Mouse (Mus musculus): Measurements from ENCODE around the gene Dcaf15.

The Dcaf15 gene

DNA sequence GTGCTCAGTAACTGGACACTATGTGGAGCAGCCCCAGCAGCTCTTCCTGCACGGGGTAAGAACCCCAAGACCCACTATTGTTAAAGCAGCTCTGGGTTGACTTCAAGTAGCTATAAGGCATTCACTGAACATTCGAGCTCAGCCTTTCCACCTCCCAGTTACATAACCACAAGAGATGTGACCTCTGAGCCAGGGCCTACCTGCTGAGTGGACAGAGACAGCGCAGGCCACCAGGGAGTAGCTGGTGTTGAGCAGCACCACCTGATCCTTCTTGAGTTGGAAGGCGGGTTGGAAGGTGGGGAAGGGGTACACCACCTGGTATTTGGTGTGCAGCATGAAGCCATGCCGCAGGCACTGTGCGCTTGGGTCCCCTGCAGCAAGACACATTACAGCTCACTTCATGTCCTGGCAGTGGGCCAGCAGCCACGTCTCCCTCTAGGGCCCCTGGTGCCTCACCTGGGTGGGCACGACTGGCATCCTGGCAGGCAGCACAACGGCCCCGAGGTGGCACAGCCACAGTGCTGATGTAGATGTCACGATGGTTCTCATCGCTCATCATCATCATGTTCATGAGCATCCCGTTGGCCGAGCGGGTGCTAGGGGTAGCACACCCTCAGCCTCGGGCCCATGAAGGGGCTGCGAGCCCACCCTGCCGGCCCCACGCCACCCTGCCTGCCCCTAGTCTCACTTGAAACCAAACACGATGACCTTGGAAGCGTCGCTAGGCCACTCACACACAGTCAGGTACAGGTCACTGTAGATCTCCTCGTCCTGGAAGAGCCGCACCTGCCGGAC, 2.9 kb downstream of the Dcaf15 start:
- DNase-seq (ENCODE audit: low spot score in 2 of 2): no peak

DNA sequence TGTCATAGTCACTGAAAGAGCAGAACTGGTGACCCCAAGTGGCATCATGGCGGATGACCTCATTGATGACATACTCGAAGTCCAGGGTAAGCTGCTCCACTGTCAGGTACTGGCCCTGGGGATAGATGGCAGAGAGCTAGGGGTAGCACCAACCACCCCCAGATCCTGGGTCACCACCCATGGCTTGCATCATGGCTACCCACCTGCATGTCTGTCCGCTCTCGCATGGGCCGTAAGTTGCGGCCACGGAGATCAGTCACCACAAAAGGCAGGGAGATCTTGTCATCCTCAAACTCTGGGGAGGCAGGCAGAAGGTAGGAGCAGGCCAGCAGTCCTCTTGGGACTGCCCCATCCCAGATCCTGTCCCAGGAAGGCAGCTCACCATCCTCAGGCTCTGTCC, 6.2 kb downstream of the Dcaf15 start:
- no peak for DNase-seq (ENCODE audit: low spot score in 2 of 2)

DNA sequence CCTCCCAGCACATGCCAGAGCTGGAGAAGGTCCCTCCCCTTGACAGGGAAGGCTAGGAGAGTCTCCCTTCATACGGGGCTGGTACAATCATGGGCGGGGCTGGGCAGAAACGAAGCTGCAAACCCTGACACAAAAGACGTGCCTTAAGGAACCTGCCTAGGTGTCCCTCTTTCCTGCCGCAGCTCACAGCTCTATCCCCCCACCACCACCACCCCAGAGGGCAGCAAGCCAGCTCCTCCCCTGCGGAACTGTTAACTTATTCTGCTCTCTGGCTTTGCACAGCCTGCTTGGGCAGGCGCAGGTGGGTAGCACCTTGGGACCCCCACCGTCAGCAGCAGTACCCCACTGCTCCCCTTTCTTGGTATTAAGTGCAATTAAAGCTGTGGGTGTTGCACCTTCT, 8.5 kb downstream of the Dcaf15 start:
- no peak for DNase-seq (ENCODE audit: low spot score in 2 of 2)

DNA sequence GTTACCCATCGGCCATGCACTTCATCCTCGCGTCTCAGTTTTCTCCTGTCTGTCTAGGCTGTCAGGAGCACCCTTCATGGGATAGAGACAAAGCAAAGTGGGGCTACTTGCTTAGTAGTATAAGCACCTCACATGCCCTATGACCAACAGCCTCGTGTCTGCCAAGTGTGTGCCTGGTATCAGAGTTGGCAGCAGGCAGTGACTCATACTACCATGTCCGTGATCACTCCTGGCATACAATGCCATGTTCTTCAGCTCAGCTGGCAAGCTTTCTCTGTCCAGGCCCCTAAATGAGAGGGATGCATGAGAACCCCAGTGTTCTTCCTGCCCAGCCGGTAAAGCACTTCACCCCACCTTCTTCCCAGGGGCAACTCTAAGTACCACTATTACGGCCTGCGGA, 14.0 kb downstream of the Dcaf15 start:
- DNase-seq (ENCODE audit: low spot score in 2 of 2): no peak

DNA sequence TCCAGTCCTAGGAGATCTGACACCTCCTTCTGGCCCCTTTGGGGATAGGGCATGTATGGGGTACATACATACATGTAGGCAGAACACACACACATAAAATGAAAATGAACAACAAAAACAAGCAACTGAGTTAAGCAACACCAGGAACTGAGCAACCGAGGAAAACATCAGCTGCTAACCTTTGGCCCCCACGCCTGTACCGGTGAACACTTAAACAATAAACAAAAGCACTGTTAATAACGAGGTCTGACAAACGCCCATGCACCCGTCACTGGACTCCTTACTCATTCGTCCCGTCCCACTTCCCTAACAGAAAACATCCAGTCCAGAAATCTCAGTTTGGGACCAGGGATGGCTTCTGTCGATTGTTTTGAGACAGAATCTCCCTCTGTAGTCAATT, 15.3 kb downstream of the Dcaf15 start:
- DNase-seq (ENCODE audit: low spot score in 2 of 2): no peak

DNA sequence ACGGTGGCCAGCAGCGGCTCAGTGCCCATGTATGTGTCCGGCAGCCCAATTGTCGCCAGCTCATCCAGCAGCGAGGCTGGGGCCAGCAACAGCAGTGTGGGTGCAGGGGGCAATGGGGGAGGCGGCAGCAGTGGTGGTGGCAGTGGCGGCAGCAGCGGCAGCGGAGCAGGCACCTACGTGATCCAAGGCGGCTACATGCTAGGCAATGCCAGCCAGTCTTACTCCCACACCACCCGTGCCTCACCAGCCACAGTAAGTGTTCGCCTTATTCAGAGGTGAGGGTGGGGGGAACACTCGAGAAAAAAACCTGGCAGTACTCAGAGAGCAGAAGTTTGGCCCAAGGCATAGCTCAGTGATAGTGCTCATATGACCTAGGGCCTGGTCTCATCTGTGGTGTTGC, 16.7 kb downstream of the Dcaf15 start:
- DNase-seq (ENCODE audit: low spot score in 2 of 2): no peak

DNA sequence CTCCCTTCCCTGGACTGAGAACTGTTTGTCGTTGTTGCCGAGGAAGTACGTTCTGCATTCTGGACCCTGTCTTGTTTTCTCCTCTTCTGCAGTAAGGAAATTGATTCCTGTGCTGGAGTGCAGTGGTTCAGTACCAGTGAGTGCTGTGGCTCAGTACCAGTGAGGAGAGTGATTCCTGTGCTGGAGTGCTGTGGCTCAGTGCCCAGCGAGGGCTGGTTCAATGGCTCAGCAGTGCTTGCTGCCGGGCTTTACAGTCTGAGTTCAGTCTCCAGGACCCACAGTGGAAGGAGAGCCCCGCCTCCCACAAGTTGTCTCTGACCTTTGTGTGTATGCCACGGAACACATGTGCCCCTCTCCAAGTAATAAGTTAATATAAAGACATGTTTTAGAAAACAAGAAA, 17.4 kb downstream of the Dcaf15 start:
- DNase-seq (ENCODE audit: low spot score in 2 of 2): no peak

DNA sequence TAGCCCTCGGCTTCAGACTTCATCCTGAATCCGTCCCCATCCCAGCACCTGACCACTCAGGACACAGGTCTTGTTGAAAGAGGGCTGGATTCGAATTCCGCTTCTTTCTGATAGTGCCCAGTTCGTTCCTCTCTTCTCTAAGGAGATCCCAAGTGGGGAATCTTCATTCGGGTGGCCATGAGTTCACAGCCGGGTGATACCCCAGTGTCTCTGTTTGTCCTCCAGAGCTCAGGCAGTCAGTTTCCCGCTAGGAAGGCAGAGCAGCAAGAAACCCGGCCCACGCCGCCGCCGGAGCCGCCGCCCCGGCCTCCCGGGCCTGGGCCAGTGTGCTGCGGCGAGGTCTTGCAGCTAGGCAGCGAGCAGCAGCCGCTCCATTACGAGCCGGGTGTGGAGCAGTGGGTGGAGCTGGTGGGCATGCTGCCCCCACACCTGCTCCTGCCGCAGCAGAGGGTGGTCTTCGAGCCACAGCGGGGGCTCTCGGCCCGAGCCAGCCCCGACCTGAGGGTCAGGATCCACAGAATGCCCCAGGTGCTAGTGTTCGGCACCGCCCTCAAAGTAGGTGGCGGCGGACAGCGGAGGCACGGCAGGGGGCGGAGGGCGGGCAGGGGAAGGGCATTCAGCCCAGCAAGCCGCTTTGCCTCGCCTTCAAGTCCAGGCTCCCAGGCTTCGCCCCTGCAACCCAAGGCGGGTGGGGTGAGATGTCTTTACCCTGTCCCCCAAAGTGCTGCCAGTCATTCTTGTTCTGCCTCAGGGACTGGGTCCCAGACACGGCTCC, 20.0 kb downstream of the Dcaf15 start:
- DNase-seq (ENCODE audit: low spot score in 2 of 2): no peak

DNA sequence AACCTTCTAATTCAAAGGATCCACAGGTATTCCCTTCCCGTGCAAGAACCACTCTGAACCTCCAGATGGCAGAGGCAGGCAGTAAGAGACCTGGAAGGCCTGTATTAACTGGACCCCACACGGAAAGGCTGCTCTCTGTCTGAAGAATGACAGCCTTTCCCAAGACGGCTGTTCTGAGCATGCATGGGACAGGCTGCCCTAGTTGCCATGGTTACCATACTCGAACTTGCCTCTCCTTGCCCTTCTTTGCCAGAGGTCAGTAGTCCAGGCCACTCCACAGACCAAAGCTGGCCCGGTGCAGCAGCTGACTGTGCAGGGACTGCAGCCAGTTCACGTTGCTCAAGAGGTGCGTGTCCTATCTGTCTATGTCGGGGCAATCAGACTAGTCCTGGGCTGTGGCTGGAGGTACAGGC, 20.7 kb downstream of the Dcaf15 start:
- no peak for DNase-seq (ENCODE audit: low spot score in 2 of 2)

DNA sequence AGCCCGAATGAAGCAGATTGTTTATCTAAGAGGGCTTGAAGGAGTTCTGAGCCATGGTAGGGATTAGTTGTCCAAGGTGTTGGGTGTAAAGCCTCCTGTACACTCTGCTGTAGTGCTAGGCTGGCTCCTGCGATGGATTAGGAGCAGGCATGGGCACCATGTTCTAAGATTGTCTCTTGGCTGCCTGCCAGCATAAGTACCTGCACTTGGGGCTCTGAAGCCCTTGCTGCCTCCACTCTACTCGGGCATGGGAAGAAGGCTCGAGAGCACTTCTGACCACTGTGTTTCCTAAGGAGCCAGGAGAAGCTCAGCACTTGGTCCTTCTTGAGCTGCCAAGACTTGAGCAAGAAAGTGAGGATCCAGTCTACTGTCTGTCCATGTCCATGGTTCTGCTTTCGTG, 25.4 kb downstream of the Dcaf15 start:
- no peak for DNase-seq (ENCODE audit: low spot score in 2 of 2)

DNA sequence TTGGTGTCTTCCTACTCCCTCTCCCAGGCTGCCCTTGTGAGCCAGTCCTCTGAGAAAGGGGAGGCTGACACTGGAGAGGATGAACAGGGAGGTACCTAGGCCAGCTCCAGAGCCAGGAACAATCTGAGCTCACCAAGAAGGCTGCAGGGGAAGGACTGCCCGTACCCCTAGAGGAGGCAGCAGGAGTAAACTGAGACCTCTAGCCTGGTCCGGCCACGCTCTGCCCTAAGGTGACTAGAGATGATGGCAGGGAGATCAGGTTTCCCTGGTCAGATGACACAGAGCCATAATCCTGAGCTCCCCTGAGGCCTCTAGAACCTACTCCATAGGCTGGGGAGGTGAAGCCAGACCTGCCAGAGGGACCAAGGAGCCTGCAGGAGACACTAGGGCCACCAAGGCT, 27.7 kb downstream of the Dcaf15 start:
- DNase-seq (ENCODE audit: low spot score in 2 of 2): no peak

DNA sequence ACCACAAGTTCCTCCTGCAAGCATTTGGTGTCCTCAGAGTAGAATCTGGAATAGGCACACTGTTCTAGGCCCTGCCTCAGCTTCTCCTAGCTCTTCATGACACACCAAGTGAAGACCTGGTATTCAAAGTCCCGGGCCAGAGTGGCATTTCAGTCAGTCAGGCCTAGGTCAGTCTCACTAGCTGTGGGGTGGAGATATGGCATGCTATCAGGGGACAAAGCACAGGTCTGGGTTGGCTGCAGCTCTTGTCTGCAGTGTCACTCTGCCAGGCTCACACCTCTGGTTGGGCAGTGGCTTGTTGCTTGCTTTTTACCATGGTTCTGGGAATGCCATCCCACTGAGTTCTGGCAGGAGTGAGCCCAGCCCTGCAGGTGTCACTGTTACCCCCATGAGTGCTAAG, 28.2 kb downstream of the Dcaf15 start:
- DNase-seq (ENCODE audit: low spot score in 2 of 2): no peak

DNA sequence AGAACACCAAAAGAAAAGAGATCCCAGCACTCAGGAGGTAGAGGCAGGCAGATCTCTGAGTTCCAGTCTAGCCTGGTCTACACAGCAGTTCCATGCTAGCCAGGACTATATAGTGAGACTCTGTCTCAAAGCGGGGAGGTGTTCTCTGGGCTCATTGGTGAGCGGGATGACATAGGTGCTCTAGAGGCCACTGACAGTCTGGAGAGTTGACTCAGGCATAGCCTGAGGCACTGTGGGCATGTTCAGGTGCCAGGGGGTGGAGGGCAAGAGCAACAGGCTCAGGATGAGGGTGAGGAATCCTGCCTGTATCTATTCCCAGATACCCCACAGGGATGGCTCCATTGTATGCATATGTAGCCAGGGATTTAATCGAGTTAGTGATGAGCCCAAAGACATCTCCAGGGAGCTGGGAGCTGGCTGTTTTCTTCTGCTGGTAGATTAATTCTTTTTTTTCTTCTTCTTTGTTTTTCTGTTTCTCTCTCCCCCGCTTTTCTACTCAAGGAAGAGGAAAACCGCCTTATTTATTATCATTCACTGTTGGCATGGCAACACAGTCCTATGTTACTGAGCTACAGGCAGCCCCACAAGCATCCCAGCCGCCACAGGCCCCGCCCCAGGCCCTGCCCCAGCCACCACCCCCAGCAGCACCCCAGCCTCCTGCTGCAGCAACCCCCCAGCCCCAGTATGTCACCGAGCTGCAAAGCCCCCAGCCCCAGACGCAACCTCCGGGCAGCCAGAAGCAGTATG, 31.2 kb downstream of the Dcaf15 start:
- DNase-seq (ENCODE audit: low spot score in 2 of 2): no peak

DNA sequence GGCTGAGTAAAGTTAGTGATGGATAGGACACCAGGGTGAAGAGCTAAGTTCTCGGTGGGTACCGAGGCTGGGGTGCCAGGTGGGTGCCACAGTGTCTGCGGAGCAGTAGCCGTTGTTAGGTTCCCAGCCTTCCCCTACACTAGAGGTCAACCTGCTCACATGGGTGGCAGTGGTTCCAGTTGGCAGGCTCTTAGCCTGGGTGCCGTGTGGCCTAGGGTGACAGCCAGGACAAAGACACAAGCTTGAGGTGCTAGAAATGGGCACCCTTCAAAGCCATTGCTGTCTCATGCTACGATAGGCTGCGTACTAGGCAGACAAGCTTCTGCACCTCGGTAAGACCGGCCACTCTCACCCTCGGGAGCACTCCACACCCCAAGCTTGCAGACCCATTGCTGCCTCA, 32.2 kb downstream of the Dcaf15 start:
- no peak for DNase-seq (ENCODE audit: low spot score in 2 of 2)

DNA sequence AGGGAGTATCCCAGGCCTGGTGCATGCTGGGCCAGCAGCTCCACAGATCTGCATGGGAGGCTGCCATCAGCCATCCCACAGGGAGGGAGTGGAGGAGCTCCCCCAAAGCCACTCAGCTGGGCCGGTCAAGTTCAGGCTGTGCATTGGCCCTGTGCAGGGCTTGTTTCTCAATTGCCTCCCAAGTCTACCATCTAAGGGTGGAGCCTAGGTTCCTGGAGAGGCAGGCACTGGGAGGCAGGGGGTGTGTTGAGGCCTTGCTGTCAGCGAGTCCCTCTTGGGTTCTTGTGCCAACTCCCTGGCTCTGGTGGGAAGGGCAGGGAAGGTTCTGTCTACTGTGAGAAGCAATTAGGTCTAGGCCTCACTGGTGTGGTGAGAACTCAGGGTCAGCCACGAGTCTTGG, 32.6 kb downstream of the Dcaf15 start:
- no peak for DNase-seq (ENCODE audit: low spot score in 2 of 2)

DNA sequence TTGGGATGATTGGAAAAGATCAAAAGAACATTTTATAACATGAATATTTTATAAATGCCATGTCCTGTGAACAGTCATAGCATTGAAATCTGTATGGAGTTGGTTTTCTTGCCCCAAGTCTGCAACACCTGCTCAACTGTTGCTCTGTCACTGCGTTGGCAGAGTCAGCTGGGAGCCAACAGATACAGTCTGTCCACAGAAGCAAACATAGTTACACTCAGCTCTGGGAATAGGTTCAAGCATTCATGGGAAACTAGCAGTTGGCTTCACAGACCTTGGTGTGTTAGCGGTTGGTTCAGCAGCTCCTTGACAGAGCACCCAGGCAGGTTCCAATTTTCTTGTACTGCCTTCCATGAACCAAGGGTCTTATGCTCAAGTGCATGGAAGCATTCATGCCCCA, 33.9 kb downstream of the Dcaf15 start:
- no peak for DNase-seq (ENCODE audit: low spot score in 2 of 2)

DNA sequence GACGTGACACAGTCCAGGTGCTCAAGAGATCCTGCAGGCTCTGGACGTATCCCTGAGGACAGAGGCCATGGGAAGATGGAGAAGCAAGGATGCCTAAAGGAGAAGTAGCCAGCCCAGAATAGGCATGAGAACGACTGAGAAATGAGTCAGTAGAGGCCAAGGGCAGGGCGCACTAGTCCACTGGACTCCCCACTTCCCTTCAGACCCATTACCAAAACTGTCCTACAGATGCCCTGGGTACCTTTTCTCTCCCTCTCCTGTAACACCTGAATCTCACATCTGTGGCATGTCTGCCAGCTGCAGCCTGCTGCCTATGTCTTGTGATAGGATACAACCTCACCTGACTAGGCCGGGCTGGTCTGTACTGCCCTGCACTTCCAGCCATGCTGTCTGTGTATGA, 34.3 kb downstream of the Dcaf15 start:
- DNase-seq (ENCODE audit: low spot score in 2 of 2): no peak

DNA sequence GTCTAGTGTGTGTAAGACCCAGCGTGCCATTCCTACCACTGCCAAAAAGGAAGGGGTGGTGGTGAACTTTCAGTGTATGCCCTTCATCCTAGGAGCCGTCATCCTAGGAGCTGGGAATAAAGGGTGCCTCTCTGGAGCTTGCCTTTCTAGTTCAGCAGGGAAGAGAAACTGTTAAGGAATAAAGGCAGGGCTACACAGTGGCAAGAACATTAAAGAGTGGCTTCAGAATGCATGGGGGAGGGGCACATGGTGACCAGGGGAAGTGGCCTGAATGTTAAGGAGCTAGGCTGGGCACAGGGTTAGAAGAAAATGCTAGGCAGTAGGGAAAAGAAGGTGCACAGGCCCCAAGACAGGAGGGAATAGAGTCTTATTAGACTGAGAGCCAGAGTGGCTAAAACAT, 34.8 kb downstream of the Dcaf15 start:
- no peak for DNase-seq (ENCODE audit: low spot score in 2 of 2)

DNA sequence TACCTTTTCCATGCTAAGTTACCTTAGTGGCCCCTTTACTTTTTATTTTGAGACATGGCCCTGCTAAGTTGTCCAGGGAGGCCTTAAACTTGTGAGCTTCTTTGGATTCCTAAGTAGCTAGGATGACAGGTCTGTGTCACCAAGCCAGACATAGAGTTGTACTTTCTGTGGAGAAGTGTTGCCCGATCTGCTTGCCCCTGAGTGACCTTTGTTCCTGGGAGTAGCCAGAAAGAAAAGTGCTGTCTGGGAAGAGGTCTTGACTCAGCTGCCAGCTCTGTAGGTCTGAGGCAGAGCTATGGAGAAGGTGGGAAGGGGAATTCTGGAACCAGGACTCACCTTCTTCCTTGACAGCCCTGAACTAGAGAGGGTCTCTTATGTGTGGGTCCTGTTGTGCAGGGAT, 35.4 kb downstream of the Dcaf15 start:
- no peak for DNase-seq (ENCODE audit: low spot score in 2 of 2)

DNA sequence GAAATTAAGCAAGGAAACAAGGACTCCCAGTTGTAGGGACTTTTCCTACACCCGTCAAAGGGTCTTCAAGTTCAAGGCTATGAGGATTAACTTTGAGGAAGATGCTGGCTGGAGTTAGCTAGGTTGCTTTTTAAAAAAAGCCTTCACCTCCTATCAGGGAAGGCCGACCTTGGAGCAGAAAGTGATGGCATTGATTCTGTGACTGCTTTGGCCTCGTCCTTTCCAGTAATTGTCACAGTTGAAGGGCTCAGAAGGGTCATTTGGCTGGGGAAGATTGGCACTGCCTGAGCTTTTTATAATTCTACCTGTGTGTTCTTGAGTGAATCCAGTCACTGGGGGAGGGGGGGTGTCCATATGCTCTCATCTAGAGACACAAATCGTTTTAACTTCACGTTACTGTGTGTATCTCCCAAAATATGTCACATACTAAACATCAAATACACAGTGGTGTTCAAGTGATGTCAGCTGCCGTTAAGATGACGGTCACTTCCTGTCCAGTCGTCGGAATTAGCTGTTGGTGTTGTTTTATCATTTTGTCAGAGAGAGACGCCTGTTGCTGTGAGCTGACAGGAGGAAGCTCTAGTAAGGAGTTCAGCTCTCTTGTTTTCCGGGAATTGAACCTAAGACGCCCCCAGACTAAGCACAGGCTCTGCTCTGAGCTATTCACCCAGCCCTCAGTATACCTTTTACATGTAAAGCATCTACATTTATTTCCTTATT, 36.1 kb downstream of the Dcaf15 start:
- DNase-seq (ENCODE audit: low spot score in 2 of 2): no peak

DNA sequence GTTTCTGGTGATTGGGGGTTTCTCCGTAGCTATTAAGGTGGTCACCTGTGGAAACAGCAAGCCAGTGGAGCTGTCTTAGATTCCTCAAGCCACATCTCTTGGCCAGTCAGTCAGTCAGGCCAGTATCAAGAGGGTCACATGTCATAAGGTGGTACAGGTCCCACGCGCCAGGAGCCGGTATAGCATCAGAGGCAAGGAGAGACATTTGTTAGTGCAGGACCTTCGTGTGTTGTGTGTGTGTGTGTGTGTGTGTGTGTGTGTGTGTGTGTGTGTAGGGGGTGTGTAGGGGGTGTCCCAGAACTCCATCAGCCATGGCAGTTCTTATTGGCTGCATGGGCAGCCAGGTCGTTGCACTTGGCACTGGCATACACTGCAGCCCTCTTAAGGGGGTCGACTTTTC, 36.7 kb downstream of the Dcaf15 start:
- no peak for DNase-seq (ENCODE audit: low spot score in 2 of 2)

DNA sequence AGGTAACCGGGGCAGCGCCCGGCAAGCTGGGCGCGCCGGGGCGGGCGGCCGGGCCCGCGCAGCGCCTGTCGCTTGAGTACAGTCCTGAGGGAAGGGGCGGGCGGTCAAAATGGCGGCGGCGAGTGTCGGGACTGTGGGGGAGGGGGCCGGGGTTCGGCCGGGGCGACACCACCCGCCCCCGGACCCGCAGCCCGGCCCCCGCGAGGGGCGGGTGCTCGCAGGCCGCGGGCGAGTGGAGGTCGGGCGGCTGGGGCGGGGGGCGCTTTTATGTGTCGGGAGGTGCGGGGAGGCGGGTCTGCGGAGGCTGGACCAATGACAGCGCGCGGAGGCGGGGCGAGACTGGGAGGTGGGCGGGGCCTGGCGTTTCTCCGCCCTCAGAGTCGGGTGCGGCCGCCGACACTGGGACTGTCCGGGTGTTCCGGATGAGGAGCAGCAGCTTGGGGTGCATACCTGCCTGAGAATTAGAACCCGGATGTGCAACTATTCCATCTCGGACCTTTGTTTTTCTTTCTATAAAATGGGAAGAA, 37.5 kb downstream of the Dcaf15 start:
- DNase-seq (ENCODE audit: low spot score in 2 of 2): peak; percentile 95

Data from spleen, postnatal 36 days (tissue).